Mouse (Mus musculus): ENCODE data around the gene Myo1a. TPM values are rescaled to one million over a fixed set of nuclear protein-coding genes. Genes with fewer than 3 reads are reported as not detected.

Myo1a gene
- total RNA-seq, 1 experiment: 1.7 TPM

GRCm38 (mm10) chr10:127704293-127704692 is 677 bp upstream of the Myo1a start:
- Histone ChIP-seq H3K27ac (ENCODE audit: insufficient read depth, low read depth, low read length, poor library complexity, severe bottlenecking) (no peak overlapping the region), H3K36me3 (ENCODE audit: control insufficient read depth, insufficient read depth, low read length, poor library complexity, severe bottlenecking) (no peaks in the 10 kb centered on the region), H3K4me3 (ENCODE audit: insufficient read depth in 1 of 2, low read depth in 1 of 2, low read length in 2 of 2, poor library complexity in 1 of 2, severe bottlenecking in 1 of 2) (no peak overlapping the region), H3K9ac (ENCODE audit: insufficient read depth, low read depth, low read length, poor library complexity, severe bottlenecking) (no peak overlapping the region), H3K9me3 (ENCODE audit: control insufficient read depth, insufficient read depth, low read depth, low read length) (no peaks in the 10 kb centered on the region), H3K4me1 (ENCODE audit: control insufficient read depth in 2 of 2, insufficient read depth in 2 of 2, low read length in 2 of 2, poor library complexity in 1 of 2) (peaks cover 0 to 11% of the 10 kb centered on the region in 2 experiments; a peak in 2 of 4 replicates)
- in situ Hi-C loops (cut with MboI; ENCODE audit: low sequenced_read_pairs in 2 of 2, unreplicated experiment in 2 of 2): no loop called here
- TF ChIP-seq HCFC1 (IDR thresholded peaks at IDR 0.05; ENCODE audit: borderline replicate concordance, insufficient read depth, low read length) (no peak), MAFK (IDR thresholded peaks at IDR 0.05; ENCODE audit: insufficient read depth, low read depth, low read length) (no peak), ZC3H11A (IDR thresholded peaks at IDR 0.05; ENCODE audit: borderline replicate concordance, low read depth, low read length) (no peak), CHD2 (IDR thresholded peaks at IDR 0.05; ENCODE audit: low read depth, low read length) (no peak), ZNF384 (IDR thresholded peaks at IDR 0.05; ENCODE audit: low read depth, low read length) (no peak)
- no peak for DNase-seq (ENCODE audit: low read depth, low spot score)

- Histone ChIP-seq H3K4me1 (ENCODE audit: control insufficient read depth in 2 of 2, insufficient read depth in 2 of 2, low read length in 2 of 2, poor library complexity in 1 of 2) (peaks cover 0 to 13% of the 10 kb centered on the region in 2 experiments; a peak in 2 of 4 replicates), H3K36me3 (ENCODE audit: control insufficient read depth, insufficient read depth, low read length, poor library complexity, severe bottlenecking) (no peaks in the 10 kb centered on the region), H3K9me3 (ENCODE audit: control insufficient read depth, insufficient read depth, low read depth, low read length) (no peaks in the 10 kb centered on the region), H3K27ac (ENCODE audit: insufficient read depth, low read depth, low read length, poor library complexity, severe bottlenecking) (no peak overlapping the region), H3K4me3 (ENCODE audit: insufficient read depth in 1 of 2, low read depth in 1 of 2, low read length in 2 of 2, poor library complexity in 1 of 2, severe bottlenecking in 1 of 2) (no peak overlapping the region), H3K9ac (ENCODE audit: insufficient read depth, low read depth, low read length, poor library complexity, severe bottlenecking) (no peak overlapping the region)
- no peak for TF ChIP-seq ZNF384 (IDR thresholded peaks at IDR 0.05; ENCODE audit: low read depth, low read length)
- no peak for TF ChIP-seq CHD2 (IDR thresholded peaks at IDR 0.05; ENCODE audit: low read depth, low read length)
- no peak for TF ChIP-seq ZC3H11A (IDR thresholded peaks at IDR 0.05; ENCODE audit: borderline replicate concordance, low read depth, low read length)
- no peak for TF ChIP-seq HCFC1 (IDR thresholded peaks at IDR 0.05; ENCODE audit: borderline replicate concordance, insufficient read depth, low read length)
- no peak for TF ChIP-seq MAFK (IDR thresholded peaks at IDR 0.05; ENCODE audit: insufficient read depth, low read depth, low read length)
- in situ Hi-C loops (cut with MboI; ENCODE audit: low sequenced_read_pairs in 2 of 2, unreplicated experiment in 2 of 2): no loop called here
- no peak for DNase-seq (ENCODE audit: low read depth, low spot score)
These were observed 813 bp downstream of the Myo1a start for GRCm38 (mm10) chr10:127705783-127706182.

- H3K9ac ChIP-seq (ENCODE audit: insufficient read depth, low read depth, low read length, poor library complexity, severe bottlenecking): no peak overlapping the region
- no peak for DNase-seq (ENCODE audit: low read depth, low spot score)
These were observed 2.8 kb downstream of the Myo1a start for GRCm38 (mm10) chr10:127707721-127708120.

GRCm38 (mm10) chr10:127708850-127709370 is 3.9 kb downstream of the Myo1a start:
- Histone ChIP-seq H3K27ac (ENCODE audit: insufficient read depth, low read depth, low read length, poor library complexity, severe bottlenecking) (no peak overlapping the region), H3K36me3 (ENCODE audit: control insufficient read depth, insufficient read depth, low read length, poor library complexity, severe bottlenecking) (no peaks in the 10 kb centered on the region), H3K4me3 (ENCODE audit: insufficient read depth in 1 of 2, low read depth in 1 of 2, low read length in 2 of 2, poor library complexity in 1 of 2, severe bottlenecking in 1 of 2) (no peak overlapping the region), H3K9ac (ENCODE audit: insufficient read depth, low read depth, low read length, poor library complexity, severe bottlenecking) (no peak overlapping the region), H3K9me3 (ENCODE audit: control insufficient read depth, insufficient read depth, low read depth, low read length) (no peaks in the 10 kb centered on the region), H3K4me1 (ENCODE audit: control insufficient read depth in 2 of 2, insufficient read depth in 2 of 2, low read length in 2 of 2, poor library complexity in 1 of 2) (peaks cover 0 to 13% of the 10 kb centered on the region in 2 experiments; a peak in 2 of 4 replicates)
- TF ChIP-seq HCFC1 (IDR thresholded peaks at IDR 0.05; ENCODE audit: borderline replicate concordance, insufficient read depth, low read length) (no peak), MAFK (IDR thresholded peaks at IDR 0.05; ENCODE audit: insufficient read depth, low read depth, low read length) (no peak), CHD2 (IDR thresholded peaks at IDR 0.05; ENCODE audit: low read depth, low read length) (no peak), ZC3H11A (IDR thresholded peaks at IDR 0.05; ENCODE audit: borderline replicate concordance, low read depth, low read length) (no peak), ZNF384 (IDR thresholded peaks at IDR 0.05; ENCODE audit: low read depth, low read length) (no peak)
- no peak for DNase-seq (ENCODE audit: low read depth, low spot score)
- in situ Hi-C loops (cut with MboI; ENCODE audit: low sequenced_read_pairs in 2 of 2, unreplicated experiment in 2 of 2): no loop called here

More at GRCm38 (mm10) chr10:127707721-127708120, 2.8 kb downstream of the Myo1a start:
- in situ Hi-C loops (cut with MboI; ENCODE audit: low sequenced_read_pairs in 2 of 2, unreplicated experiment in 2 of 2): no loop called here
- H3K4me1 ChIP-seq (ENCODE audit: control insufficient read depth in 2 of 2, insufficient read depth in 2 of 2, low read length in 2 of 2, poor library complexity in 1 of 2): peaks cover 0 to 13% of the 10 kb centered on the region in 2 experiments; a peak in 2 of 4 replicates
- no peak overlapping the region for H3K4me3 ChIP-seq (ENCODE audit: insufficient read depth in 1 of 2, low read depth in 1 of 2, low read length in 2 of 2, poor library complexity in 1 of 2, severe bottlenecking in 1 of 2)
- H3K36me3 ChIP-seq (ENCODE audit: control insufficient read depth, insufficient read depth, low read length, poor library complexity, severe bottlenecking): no peaks in the 10 kb centered on the region
- no peaks in the 10 kb centered on the region for H3K9me3 ChIP-seq (ENCODE audit: control insufficient read depth, insufficient read depth, low read depth, low read length)
- TF ChIP-seq ZNF384 (IDR thresholded peaks at IDR 0.05; ENCODE audit: low read depth, low read length) (no peak), CHD2 (IDR thresholded peaks at IDR 0.05; ENCODE audit: low read depth, low read length) (no peak), HCFC1 (IDR thresholded peaks at IDR 0.05; ENCODE audit: borderline replicate concordance, insufficient read depth, low read length) (no peak), ZC3H11A (IDR thresholded peaks at IDR 0.05; ENCODE audit: borderline replicate concordance, low read depth, low read length) (no peak), MAFK (IDR thresholded peaks at IDR 0.05; ENCODE audit: insufficient read depth, low read depth, low read length) (no peak)
- H3K27ac ChIP-seq (ENCODE audit: insufficient read depth, low read depth, low read length, poor library complexity, severe bottlenecking): no peak overlapping the region

Measured in ES-E14 (cell line).